Mouse (Mus musculus) heart, adult 11 months (tissue): ENCODE data around the gene Ccdc70.
A peak's percentile ranks its signal among the peaks of the same experiment; 100 is the strongest.
"Not testable (repeated sequence)": the region's sequence is repeated elsewhere in the genome, so short reads cannot be mapped to it uniquely, and the experiment has no call there.

Experiments
- DNase-seq: peaks from one replicate; pipeline ENCODE4 v3.0.0; 2022

Gene Ccdc70

DNA sequence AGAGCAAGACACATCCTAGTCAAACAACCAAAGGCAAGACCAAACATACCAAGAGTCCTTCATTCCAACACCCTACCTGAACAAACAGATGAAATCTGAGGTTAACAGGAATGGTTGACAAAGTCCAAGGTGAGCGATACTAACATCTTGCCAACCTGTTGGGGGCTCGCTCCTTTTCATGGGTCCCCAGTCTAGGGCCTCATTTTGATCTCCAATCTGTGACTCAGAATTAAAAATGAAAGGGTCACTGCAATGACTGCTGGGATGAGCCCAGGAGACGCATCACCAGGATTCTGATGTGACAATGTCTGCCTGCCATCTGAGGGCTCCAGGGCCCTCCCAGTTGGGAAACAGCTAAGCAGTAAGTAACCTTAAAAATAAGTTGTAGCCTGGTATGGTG is at the start of gene Ccdc70:
Ccdc70 (plus strand) TSS at position 301 of the 400 bp plus-strand sequence.
- peak; percentile 71 for DNase-seq

DNA sequence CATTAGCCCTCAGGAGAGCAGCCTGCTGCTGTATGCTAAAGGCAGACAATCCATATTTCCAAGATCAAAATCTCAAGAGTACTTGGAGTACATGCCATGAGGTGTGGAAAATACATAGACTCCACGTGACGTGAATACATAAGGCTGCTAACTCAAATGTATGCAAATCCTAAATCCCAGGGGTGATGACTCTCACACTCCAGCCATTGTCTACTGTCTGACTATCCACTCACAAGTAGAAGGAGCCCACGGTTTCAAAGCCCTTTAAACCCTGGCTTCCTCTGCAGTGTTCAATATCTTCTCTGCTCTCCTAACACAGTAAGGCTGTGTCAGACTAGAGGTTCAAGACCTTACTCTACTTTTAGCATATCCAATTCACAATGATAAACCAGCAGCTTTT is 38.8 kb upstream of the Ccdc70 start:
- not testable (repeated sequence) for DNase-seq

DNA sequence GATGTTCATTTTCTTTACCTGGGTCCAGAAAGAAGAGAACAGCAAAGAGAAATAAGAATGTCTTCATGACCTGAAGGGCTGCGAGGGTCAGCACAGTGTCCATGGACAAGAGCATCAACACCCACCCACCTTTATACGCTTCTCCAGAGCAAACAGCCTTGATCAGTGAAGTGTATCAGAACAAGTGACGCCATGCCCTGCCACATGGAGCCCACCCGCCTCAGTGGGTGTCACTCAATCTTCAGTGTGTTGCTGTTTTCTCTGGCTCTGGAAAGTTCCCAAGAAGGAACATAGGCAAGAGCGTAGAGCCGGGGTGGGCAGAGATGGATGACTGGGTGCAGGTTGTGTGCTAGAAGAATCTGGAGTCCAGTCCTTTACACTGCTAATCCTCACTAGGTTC is 37.0 kb upstream of the Ccdc70 start, which contains the start of gene Defb15:
Defb15 (minus strand) TSS at position 101 of the 400 bp plus-strand sequence.
- DNase-seq, result no peak

DNA sequence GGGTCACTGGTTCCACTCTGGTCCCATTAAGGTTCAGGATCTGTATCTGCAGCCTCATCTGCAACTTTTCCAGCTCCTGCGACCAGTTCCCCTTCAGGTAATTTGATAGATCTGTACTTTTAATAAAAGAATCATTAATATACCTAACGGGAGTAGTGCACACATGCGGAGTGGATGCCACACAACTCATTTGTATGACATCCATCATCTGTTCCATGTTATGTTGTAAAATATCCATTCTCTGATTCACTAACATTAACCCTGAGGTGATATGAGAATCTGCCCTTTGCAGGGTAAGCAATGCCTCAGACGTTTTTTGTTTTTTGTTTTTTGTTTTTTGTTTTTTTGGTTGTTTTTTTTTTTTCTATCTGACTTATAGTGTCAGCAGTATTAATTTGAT is 31.5 kb upstream of the Ccdc70 start, which contains the start of gene Defb35:
Defb35 (plus strand) TSS at position 301 of the 400 bp plus-strand sequence.
- DNase-seq, result not testable (repeated sequence)

DNA sequence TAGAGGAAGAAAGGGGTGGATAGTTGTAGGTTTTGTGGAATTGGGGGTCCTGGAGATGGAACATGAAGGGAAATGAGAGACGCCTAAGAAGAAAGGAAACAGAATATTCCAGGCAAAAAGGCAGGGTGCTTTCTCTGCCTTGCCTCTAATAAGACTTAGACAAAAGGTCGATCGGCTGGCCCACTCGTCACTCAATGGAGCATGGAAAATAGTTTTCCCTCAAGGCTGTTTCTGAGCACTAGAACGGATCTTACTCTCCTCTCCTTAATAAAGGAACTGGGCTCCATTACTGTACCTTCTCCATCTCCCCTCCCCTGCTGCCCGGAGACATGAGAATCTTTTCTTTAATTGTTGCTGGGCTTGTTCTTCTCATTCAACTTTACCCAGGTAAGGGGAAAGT is 23.1 kb upstream of the Ccdc70 start, which contains the start of gene Defb13:
Defb13 (plus strand) TSS at position 301 of the 400 bp plus-strand sequence.
- no peak for DNase-seq

DNA sequence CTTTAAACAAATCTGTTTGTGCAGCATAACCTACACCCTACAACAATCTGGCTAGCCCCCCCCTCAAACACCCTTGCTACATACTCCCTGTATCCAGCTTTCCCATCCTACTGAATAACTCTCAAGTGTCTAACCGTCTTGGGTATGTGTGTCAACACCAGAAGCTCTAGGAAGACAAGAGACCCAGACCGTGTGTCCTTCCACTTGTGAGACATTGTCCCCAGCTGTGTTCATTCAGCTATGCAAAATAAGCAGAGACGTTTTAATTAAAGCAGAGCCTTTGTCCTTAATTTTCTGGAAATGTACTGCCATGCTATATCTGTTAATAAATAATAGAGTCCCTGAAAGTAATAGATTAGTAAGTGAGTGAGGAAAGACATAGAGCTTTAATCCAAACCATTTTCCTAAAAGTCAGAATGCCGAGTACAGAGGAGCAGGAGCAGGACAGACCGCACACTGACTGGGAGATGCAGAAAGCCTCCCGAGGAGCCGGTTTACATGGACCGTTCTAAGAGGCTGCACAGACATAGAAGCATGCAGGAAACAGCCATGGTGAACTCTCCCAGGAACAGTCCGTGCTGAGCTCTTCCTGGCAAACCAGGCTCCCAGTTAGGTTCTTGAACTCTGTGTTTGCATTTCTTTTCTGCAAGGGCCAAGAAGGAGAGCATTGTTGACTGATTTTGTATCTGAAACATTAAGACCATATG is 22.1 kb upstream of the Ccdc70 start:
- peak; percentile 63 for DNase-seq

DNA sequence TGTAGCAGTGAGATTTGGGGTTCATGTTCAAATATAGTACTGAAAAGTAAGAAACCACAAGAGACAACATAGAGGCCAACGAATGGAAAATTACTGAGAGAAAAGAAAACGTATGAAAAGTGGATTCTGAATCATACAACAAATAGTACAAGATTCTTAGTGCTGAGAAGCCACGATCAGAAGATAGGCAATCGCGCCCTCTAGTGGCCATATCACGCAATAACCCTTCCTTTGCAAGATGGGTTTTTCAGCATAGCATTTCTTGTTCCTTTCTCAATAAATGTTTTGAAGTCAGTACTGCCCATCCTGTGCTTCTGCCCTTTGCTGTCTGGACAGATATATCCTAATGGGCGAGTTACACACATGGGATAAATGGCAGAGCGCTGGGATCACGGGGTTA is 14.3 kb upstream of the Ccdc70 start:
- peak; percentile 15 for DNase-seq

DNA sequence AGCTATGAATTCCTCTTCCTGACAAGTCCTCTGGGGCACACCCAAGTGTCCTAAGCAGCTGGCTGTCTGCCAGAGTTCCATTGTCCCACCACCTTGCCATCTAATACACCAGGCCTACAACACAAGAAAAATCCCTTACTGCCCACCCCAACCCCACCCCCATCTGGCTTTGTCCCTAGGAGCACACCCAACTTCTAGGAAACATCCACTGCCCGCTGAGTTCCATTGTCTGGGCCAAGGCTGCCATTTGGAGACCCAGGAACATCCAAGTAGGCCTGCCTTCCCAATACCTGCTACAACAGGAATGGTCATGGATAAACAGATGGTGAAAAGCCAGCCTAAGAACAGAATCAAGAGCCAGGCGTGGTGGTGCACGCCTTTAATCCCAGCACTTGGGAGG is 13.2 kb upstream of the Ccdc70 start:
- peak; percentile 69 for DNase-seq

DNA sequence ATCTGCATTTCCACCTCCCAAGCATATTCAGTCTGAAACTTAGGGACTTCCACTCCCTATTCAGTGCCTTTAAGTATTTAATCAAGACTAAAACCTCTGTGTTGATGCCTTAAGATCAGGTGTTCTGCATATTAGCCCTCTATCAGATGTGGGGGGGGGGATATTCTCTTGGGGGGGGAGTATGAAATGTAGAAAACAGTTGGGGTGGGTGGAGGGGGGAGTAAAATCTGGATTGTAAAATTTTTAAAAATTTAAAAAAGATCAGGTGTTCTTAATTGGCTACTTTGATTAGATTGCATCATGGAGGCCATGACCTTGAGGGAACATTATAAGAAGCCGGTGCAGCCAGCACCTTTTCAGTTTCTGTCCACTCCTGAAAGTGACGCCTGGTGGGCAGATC is 11.2 kb upstream of the Ccdc70 start, which contains the start of gene Fam90a1a:
Fam90a1a (plus strand) TSS at position 301 of the 400 bp plus-strand sequence.
- peak; percentile 42 for DNase-seq

DNA sequence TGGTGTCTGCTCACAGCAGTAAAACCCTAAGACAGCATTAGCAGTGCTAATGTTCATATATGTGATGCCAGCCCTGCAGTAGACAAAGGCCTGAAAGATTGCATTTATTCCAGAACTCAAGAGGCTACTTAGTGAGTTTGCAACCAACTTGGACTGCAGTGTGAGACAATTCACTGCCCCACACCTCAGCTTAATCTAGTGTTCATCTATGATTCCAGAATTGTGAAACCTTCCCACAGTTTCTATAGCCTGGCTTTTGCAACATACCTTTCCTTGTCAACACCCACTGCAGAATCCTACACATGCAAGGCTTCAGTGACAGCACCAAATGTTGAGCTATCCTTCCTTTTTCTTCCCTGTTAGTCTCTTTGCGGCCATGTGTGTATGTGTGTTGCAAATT is 2.9 kb upstream of the Ccdc70 start:
- peak; percentile 13 for DNase-seq

DNA sequence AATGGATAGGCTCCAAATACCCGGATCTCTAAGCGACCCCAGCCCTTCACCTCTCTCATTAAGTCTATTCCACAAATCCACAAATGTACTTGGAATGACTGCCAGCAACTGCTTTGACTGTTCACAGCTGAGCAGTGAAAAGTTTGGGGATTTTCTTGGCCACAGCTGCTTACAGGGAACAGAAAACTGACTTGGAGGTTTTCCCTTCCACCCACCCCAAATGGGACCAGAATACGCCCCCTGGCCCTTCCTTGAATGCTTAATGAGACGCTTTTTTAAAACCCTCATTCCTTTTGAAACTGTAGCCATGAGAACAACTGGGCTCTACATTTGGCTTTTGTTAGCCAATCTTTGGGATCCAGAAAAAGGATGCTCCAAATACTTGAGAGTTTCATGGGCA is 8.6 kb downstream of the Ccdc70 start:
- no peak for DNase-seq

DNA sequence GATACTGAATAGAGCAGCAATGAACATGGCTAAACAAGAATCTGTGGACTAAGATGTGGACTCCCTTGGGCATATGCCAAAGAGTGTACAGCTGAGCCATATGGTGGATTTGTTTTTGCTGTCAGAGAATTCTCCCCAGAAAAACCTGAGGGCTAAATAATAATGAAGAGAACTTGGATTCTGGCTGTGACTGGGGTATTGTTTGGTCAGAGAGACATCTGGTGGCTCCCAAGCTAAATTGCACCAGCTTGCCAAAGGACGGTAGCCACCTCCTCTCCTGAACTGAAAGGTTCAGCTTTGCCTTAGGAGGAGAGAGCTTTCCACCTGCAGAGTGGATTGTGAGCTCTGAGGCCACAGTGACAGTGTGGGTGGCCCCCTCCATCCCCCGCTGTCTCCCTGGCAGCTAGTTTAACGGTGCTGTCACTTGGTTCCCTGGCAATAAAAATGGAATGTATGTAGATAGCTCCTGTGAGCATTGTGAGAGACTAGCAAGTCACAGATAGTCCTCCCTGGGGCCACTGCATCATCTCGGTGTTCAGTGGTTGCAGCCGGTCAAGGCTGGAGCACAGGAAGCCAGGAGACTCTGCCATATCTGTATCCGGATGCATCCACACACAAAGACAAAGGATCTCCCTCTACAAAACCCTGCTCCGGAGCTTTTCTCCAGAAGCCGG is 12.2 kb downstream of the Ccdc70 start:
- no peak for DNase-seq

DNA sequence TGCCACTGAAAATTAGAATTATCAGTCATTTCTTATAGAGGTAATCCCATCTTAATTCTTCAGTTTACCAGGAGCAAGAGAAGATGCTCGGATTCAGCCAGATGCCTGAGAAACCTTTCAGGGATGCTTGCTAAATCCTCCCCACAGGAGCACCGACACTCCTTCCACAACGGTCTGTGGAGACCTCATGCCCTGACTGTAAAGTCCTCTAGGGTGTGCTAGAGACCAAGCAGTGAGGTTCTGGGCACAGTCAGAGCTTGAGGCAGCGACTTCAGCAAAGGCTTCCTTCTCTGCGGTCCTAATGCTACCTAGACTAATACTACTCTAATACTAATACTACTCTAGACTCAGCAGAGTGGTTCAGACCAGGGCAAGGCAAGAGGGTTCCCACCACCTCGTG is 22.6 kb downstream of the Ccdc70 start:
- peak; percentile 76 for DNase-seq

DNA sequence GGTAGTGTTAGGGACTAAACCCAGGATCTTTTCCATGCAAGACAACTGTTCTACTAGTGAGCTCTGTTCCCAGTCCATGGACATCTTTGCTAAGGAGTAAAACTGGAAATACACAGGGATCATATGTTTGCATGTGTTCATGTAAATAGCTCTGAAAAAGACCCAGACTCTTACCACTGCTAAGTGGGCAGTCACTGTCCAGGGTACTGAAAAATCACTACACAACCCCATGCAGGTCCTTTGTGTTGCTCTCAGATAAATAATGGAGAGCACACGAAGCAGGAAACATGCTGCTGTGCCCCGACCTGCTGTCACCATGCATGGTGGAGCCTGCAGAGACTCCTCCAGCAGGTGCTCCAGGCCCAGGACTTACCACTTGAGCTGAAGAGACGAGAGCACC is 25.6 kb downstream of the Ccdc70 start:
- DNase-seq, result no peak

DNA sequence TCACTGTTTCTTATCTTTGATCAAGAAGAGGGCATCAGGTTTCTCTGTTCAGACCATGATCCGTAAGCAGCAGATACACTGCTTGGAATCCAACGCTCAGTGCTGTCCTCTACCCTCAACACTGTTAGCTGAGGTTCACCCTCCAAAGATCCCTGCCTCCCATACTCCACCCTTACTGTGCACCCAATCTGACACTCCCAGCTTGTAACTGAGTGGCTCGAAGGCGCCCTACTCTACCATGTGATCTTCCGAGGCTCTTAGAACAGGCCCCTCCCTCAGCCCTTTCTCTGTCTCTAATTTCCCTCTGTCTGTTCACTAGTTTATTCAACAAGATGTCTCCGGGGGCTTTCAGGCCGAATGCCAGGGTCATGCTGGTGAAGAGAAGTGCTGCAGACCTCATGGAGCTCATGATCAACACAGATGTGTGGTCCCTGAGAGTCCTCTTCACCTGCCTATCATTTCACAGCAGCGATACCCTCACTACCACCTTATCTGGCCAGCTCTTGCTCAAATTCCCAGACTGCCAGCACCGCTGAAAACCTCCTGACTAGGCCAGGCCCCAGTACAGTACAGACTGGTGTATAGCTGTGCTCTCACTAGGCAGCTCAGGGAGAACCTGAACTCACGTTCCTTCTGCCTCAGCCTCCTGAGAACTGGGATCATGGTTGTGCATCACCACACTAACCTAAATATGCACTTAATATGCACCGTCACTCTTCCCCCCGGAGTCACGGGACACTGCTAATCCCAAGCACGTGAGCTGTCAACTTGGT is 35.4 kb downstream of the Ccdc70 start:
- no peak for DNase-seq

DNA sequence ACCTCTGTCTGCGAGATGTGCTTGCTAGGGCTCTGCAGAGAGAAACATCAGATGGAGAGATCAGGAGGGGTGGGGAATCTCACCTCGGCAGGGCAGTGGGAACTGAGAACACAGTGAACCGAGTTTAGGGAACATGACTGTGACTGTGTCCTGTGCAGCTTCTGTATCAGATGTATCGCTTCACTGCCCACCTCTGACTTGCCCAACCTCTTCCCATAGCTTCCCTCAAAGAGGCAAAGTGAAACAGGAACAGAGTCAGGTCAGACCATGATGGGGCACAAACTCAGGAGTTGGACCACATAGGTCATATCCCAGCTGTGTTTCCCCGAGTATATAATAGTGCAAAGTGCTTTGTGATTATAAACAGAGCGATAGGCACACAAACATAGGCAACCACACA is 36.8 kb downstream of the Ccdc70 start:
- no peak for DNase-seq

DNA sequence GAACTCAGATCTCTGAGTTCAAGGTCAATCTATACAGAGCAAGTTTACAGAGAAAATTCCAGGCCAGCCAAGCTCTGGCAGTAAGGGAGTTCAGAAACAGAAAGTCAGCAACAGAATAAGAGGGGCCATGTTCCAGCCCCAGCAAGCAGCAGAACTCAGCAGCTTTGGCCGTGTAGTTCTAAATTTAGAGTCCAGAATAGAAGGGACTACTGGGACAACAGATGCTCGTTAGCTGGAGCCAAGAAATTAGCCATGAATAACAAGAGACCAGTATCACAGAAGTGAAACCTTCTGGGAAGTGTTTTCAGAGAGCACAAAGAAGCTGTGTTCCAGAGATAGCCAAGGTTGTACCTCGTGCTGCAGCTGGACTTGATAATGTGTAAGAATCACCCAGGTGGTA is 39.8 kb downstream of the Ccdc70 start:
- DNase-seq, result no peak

DNA sequence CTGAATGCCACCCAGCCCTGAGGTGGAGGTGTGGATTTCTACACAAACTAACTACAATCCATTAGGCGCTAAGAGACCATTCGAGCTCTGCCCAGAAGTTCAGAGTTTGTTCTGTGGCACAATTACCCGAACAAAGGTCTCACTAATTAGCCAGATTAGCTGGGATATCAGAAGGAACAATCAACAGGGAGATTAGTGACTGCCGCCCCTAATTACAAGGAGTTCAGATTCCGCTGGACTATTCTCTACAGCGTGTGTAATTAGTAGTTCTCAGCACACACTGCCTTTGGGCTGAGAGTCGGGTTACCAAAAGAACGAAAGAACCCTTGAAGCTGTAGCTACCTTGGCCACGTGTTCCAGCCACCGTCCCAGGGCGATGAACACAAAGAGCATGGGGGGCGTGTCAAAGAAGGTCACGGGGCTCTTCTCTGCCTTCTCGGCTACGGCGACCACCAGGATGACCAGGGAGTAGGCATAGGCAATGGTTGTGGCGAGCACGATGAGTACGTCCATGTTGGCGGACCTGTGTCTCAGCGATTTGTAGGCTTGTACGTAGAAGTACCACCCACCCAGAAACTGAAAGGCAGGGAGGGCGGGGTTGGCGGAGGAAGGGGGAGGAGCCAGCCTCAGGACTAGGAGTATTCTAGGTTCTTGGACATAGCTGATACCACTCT is 43.6 kb downstream of the Ccdc70 start:
- DNase-seq, result no peak

DNA sequence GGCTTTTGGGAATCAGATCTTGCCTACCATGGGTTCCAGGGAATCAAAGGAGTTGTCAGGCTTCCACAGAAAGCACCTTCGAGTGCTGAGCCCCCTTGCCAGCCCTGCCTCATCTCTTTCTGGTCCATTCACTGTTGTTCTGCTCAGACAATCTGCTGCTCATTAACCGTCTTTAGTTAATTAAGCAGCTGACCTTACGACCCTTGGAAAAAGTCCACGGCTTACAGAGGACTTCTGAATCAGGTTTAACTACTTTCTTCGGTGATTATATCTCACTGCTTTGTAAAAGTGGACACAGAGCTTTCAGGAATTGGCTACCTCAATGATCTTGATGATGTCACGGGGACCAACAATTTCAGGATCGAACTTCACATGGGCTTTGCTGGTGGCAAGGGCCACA is 48.2 kb downstream of the Ccdc70 start:
- DNase-seq, result no peak

DNA sequence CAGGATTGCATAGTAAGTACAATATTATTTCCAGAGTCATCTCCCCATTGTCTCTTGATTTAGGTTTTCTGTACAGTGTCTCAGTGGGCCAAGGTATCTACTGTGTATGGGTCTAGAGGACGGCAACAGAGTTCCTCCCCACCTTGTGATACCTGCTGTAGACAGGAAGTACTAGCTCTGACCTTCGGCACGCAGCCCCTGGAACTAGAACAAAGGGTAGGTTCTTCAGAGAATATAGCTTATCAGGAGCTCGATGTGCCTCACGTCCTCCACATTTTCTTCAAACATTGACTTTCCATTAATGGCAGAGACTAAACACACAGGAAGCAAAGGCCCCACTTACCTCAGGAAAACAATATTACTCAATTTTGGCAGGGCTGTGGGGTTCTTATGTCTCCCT is 49.9 kb downstream of the Ccdc70 start:
- DNase-seq, result no peak

DNA sequence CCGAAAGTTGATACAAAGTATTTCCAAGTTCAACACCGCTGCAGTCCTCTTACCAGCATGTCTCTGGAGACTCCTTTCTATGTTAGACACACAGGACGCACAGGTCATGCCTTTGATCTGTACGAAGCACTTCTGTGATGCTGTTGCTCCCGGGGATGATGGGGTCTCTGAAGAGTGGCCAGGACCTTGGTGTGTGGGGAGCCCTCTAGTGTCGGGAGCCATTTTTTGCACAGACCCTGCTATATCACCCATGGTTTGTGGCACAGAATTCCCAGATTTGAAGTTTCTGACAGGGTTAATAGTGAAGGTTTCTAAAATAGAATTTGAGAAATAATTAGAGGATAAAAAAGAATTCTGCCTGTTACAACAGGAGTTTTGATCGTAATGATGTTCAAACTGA is 52.7 kb downstream of the Ccdc70 start:
- peak; percentile 76 for DNase-seq
